Mouse (Mus musculus): ENCODE data around the gene Rpia. TPM values are rescaled to one million over a fixed set of nuclear protein-coding genes. Genes with fewer than 3 reads are reported as not detected.

The Rpia gene
- total RNA-seq, 2 experiments from 2014 or later: 58.2 to 119 TPM

DNA sequence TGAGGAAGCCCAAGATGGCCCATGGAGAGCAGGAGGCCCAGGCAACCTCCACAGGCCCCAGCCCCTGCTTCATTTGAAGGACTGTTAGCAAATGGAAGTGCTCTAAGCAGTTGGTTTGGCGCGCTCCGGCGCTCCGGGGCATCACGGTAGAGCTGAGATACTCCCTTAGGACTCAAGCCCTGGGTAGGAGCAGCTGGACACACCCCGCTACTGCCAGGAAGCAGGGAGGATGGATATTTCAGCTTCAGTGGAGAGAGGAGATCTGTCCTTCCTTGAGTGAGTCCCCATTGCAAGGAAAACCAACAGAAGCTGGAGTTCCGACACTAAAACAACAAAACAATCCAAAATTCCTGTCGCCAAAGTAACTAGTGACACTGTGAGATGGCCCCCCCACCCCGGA lies 37.2 kb downstream of the Rpia start:
- no peak for ATAC-seq (ENCODE audit: poor library complexity, severe bottlenecking)

DNA sequence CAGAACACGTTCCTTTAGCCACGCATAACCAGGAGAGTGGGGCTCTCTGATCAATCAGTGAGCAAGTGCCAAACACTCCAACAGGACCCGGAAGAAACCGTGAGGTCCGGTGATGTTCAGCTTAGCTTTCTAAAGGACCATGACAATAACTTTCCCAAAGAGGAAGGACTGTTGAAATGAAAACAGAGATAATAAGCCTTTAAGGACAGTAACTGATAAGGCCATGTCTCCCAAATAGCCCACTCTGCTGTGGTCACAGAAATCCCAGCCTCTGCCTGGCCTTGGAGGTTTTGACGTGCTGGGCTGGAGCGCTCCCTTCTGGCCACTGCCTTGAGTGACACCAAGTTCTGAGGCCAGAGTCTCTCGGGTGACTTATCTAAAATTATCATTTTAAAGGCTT lies 39.7 kb downstream of the Rpia start:
- ATAC-seq (ENCODE audit: poor library complexity, severe bottlenecking): peak; percentile 63

DNA sequence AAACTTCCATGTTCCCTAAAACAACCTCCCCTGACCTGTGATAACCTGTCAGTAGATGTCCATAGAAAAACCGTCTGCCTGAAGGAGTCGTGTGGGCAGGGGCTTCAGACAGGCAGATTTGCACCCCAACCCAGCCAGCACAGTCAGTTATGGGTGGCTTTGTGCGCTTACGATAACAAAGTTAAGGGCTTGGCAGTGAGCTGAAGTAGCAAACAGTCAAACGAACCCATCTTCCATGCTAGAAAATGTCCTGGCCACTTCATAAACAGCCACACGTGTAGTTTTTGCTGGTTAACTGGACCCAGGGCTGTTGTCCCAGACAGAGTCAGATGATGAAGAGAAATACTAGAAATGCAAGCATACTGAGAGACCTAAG lies 40.1 kb downstream of the Rpia start:
- no peak for ATAC-seq (ENCODE audit: poor library complexity, severe bottlenecking)

DNA sequence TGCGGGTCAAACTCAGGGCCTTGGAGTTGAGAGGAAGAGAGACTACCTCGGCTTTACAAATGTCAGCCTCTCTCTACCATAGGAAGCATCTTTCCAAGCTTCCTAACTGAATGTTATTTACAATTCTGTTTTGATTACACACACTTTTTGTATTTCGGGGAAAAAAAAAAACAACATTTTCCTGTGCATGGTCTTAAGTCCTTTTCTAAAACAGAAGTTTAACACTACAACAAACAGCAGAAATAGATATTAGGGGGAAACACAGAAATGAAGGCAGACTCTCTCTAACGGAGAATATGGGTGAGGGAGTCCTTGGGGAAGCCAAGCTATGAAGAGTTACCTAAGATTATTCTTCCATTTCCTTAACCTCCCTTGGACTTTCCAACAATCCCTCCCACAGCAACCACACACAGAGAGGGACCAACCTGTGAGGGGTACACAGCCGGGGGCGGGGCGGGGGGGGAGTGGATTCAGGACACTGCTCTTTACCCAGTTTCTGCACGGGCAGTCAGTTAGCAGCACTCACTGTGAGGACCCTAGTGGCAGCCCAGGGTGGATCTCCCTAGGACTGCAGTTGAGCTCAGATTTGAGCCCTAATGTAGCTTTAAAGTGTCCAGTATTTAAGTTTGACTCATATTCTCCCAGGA lies 40.7 kb downstream of the Rpia start:
- ATAC-seq (ENCODE audit: poor library complexity, severe bottlenecking): no peak

DNA sequence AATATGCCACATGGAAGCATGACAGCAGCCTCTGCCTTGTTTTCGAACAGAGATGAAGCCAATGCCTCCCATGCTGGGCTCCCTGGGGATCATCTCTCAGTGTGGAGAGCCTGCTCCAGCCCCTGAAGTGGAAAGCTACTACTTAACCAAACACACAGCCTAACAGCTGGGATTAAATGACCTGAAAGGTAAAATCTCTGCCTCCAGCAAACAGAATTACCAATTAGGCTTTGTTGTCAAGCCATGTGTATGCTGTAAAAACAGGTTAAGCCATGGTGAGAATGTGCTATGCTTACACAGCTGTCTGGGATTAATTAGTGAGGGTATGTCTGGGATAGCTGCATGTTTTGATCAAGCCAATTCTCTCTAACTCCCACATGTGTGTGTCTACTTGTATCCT lies 42.3 kb downstream of the Rpia start:
- no peak for ATAC-seq (ENCODE audit: poor library complexity, severe bottlenecking)

DNA sequence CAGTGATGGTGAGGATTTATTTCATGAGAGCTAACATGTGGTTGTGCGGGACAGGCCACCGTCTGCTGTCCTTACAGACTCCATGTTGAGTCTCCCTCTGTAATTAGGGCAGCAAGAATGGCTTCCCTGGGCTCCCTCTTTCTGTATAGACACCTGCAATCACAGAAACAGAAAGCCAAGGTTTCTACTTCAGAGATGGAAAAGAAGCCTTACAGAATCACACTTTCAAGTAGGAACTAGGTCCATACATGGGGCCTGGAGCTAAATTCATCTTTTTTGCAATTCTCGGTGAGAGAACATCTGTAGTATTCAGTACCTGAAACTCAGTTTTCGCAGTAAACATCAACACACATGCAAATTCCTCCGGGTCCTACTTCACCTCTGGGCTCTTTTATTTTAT lies 44.3 kb downstream of the Rpia start:
- no peak for ATAC-seq (ENCODE audit: poor library complexity, severe bottlenecking)

DNA sequence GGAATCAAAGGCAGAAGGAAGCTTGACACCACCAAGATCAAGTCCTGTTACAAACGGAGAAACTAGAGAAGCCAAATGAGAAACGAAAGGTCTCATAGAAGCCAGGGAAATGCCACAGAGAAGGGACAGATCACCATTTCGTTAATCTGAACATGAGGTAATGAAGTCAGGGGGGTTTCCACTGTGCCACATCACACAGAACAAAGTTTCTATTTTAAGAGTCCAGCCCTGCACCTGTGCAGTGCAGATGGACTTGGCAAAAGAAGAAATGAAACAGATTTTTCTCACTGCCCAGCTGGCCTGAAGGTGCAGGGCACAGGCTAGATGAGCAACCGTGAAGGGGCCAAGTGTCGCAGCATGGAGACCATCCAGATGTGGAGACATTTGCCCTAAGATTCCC lies 48.1 kb downstream of the Rpia start:
- peak; percentile 38; the same call in 1 of the 2 replicates for ATAC-seq (ENCODE audit: poor library complexity, severe bottlenecking)

DNA sequence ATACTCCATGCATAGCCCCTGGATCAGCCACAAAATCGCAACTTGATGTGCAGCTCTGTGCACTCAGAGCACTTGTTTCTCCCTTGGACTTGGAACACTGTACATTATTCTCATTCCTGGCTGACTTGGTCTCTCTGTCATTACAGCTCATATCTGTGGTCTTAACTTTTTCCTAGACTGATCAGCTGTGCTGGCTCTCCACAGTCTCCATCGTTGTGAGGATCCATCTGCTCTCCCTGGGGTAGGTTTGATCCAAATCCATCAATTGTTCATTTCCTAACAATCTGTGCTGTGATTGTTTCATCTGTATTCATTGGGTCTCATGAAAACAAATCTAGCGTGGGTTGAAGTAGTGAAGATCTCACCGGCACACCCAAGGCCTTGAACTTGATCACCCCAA lies 49.2 kb downstream of the Rpia start:
- no peak for ATAC-seq (ENCODE audit: poor library complexity, severe bottlenecking)

DNA sequence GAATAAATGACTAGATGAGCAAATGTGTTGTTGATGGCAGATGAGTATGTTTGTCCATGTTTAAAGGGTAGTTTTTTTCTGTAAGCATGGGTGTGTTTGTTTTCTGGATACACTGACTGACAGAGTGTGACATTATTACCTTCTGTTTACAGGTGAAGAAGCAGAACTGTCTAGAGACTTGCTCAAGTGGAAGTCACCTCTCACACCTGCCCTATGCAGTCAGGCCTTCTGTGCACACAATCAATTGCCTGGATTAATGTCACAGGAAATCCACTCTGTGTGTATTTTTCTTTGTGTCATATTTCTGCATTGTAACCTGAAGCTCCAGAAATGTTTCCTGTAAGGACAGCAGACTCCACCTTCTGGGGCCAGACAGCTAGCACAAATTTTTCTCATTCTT lies 51.5 kb downstream of the Rpia start:
- ATAC-seq (ENCODE audit: poor library complexity, severe bottlenecking): no peak

DNA sequence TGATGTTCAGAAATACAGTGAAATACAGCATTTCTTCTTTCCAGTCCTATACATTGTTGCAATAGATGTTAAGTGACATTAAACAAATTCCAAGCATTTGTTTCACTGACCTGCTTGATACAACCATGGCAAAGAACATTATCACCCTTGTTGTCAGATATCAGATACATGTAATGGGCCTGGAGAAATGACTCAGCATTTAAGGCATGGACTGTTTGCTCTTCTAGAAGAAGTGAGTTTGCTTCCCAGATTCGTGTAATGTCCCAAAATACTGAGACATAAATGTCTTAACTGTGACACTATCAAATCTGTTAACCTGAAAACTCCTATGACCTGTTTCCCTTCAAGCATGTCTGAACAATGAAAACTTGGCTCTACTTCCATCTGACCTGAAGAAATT lies 52.6 kb downstream of the Rpia start:
- ATAC-seq (ENCODE audit: poor library complexity, severe bottlenecking): no peak

DNA sequence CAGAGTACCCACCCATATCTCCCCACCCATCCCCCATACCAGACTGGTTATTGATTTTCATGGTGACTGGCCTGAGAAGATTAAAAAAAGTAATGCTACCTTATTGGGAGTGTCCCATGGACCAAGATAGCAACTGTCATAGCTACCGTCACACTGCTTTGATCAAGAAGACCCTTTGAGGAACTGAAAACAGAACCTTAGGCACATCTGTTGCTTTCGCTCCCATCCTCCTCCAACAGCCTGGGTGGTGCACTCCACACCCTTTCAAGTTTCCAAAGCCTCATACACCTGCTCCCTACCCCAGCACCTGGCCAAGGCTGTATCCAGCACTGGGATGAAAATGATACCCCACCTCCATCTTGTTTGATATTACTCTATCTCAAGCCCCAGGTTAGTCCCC lies 56.5 kb downstream of the Rpia start:
- ATAC-seq (ENCODE audit: poor library complexity, severe bottlenecking): peak; percentile 80

DNA sequence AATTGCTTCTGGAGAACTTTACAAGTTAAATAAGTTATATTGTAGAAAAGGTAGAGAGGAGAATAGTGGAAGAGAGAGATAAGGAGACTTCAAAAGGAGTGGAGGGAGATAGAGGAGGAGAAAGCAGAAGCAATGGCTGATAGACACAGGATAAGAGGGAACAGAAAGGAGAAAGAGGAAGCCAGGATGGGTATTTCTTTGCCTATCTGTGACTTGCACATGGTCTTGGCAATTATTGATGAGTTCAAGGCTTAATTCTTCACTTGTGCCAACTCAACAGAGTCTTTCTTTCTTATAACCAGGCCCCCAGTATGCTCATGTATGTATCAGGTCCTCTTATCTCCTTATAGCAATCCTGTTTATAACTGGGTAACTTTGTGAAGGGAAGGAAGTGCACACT lies 61.2 kb downstream of the Rpia start:
- ATAC-seq (ENCODE audit: poor library complexity, severe bottlenecking): peak; percentile 78

DNA sequence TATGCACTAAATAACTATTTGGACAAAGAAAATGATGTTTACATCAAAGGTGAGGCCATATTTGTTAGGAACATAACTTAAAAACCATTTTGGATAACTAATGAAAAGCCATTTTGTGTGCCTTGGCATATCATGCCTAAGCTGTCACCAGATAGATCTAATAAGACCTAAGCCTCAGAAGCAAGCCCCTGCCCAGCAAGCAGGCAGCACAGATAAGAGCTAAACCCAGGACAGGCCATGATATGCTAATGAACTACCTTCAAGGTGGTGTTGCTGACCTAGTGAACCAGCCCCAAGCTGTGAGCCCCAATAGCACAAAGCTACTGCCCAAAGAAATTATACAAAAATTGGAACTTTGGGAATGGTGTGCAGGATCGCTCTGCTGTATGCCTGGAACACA lies 62.9 kb downstream of the Rpia start:
- ATAC-seq (ENCODE audit: poor library complexity, severe bottlenecking): no peak

DNA sequence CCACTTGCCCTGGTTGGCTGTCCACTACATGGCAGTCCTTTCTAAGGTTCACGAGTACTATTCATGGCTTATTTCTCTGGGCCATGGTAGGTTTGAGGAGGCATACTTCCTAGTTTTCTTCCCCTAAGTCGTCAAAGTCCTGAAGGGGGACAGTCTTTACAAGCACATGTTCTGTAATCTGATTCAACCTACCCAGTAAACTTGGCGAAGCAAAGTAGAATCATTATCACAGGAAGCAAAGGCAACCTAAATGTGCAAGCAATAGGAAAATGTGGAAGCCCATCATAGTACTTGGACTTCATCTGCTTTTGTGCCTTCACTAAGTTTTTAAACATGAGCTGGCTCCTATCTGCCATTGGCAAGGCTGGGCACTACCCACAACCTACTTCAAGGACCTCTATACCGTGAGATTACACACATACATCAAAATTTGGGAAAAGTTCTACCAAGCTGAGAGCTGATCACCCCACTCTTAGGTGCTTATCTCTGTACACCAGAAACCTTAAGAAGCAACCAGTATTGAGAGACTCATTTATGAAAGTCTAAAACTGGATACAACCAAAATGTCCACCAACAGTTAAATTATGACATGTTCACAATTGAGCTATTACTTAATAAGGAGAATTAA lies 64.8 kb downstream of the Rpia start:
- ATAC-seq (ENCODE audit: poor library complexity, severe bottlenecking): 0 out of 2 replicates have a peak, but pooled peaks have one; percentile 8

DNA sequence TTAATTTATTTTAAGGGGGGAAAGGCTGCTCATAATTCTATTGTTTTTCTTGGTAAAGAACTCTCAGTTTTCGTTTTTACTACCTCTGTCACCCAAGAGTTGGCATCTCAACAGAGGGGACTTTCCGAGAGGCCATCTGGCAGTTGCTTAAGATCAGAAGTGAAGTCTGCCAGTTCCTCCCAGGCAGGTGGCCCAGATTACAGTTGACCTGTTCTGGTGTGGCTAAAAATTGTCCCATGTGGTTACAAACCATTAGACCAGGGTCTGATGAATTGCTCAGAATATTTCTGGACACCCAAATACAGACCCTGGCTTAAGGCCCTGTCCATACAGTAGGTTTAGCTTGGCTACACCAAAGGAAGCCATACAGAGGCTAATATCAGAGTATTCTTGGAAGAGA lies 66.4 kb downstream of the Rpia start:
- ATAC-seq (ENCODE audit: poor library complexity, severe bottlenecking): no peak

DNA sequence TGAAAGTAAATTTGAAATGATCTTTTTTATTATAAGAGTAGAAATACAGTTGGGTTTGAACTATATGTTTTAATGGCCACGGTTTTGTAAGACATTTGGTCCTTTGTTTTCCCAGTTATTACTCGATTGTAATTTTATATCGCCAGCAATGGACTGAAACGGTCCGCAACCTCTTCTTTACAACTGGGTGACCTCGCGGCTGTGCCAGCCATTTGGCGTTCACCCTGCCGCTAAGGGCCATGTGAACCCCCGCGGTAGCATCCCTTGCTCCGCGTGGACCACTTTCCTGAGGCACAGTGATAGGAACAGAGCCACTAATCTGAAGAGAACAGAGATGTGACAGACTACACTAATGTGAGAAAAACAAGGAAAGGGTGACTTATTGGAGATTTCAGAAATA lies 67.3 kb downstream of the Rpia start:
- ATAC-seq (ENCODE audit: poor library complexity, severe bottlenecking): no peak

DNA sequence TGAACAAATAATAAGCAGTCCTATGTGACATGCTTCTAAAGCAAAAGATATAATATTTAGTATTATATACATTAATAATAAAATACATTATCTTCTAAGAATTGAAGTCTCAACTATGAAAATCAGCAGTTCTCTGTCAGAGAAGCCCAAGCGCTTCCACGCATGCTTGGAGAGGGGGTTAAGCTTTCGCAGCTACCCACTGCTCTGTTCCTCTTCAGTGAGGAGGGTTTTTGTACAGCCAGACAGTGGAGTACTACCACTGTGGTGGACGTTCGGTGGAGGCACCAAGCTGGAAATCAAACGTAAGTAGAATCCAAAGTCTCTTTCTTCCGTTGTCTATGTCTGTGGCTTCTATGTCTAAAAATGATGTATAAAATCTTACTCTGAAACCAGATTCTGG lies 69.7 kb downstream of the Rpia start:
- no peak for ATAC-seq (ENCODE audit: poor library complexity, severe bottlenecking)

DNA sequence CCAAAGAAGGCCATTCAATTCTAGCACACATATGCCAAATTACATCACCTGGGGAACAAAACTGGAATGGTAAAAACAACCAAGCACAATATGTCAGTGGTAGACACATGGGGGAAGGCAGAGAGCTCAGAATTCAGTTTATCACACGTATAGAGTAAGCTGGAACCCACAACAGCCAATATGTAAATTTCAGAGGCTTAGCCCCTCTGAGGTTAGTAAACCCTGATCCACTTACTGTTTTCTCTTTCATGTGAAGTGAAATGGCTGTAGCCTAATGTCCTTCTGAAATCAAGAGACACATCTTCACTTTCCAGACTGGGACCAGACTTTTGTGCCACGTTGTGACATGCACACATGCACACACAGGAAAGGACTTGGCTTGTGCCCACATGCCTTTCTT lies 73.3 kb downstream of the Rpia start:
- ATAC-seq (ENCODE audit: poor library complexity, severe bottlenecking): no peak

DNA sequence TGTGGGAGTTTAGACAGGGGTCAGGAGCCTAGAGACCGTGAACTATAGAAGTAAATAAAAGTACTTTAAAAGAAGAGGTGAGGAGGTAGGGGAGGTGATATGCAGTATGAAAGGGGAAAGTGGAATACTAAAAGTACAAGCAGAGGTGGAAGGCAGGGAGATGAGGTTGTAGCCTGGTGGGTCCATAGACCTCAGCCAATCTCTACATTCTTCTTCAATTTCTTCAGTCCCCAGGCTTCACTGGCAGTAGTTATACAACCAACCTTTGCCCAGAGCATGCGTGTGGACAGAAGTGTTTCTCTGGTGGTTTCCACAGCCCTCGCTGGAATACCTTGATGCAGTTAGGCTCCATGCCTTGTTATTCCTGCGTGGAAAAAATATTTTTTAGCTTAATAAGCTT lies 73.9 kb downstream of the Rpia start:
- no peak for ATAC-seq (ENCODE audit: poor library complexity, severe bottlenecking)

DNA sequence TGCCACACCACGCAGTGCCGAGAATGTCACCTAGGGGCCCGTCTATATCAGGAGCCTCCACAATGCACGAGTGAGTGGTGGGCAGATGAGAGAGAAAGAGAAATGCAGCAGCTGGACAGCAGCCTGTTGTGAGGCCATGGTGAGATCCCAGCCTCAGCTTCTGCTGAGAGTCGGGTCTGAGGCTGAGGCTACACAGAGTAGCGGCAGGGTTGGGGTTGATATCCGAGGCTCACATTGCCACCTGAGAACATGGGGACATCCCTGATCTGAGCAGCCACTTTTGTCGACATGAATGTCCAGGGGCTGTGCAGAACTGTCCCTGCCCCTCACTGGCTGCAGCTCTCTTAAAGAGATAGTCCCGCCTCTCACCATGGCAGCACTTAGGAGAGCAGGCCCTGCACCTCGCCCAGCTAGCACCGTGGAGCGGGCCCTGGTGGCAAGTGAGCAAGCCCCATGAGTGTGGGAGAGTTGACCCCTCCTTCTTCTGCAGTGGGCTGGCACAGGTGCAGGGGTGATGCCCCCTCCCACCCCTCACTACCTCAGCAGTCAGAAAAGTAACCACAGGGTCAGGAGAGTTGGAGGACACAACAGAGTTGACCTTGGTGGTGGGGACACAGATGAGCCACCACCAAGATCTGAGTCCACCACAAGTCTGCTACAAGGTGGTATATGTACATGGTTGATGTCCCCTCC lies 75.2 kb downstream of the Rpia start:
- ATAC-seq (ENCODE audit: poor library complexity, severe bottlenecking): no peak
